Mouse (Mus musculus): ENCODE measurements around the gene 9230113P08Rik. TPM values are rescaled to one million over a fixed set of nuclear protein-coding genes. Genes with fewer than 3 reads are reported as not detected.

9230113P08Rik gene
- polyA plus RNA-seq (2012; rRNA removed): not detected in 2 replicates

DNA sequence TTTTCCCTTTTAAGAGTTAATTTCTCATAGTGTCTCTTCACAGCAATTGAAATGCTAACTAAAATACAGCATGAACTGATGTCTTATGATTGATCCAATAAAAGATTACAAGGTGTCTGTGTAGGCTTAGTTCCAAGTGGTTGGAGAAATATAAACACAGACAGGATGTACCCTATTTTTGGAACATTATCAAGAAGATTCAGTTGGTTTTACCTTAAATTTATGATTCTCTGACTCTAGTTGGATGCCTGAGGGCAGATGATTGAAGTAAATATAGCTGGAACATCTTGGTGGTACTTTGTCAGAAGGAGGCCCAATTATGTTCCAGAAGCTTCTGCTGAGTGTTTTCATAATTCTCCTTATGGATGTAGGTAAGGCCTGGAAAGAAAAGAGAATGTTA is at the start of gene 9230113P08Rik:
Gene 9230113P08Rik (plus strand): TSS at position 301 of the 400 bp plus-strand sequence.

Other genes starting within 250 kb of the 9230113P08Rik start
- not detected in 2 replicates for gene Pate1, start 221.0 kb upstream of the 9230113P08Rik start, polyA plus RNA-seq (2012; rRNA removed)
- not detected in 2 replicates for gene Gm17677, start 167.4 kb upstream of the 9230113P08Rik start, polyA plus RNA-seq (2012; rRNA removed)
- gene Gm17727, start 130.3 kb upstream of the 9230113P08Rik start, polyA plus RNA-seq (2012; rRNA removed): not detected in 2 replicates
- not detected in 2 replicates for gene Gm27235, start 118.3 kb upstream of the 9230113P08Rik start, polyA plus RNA-seq (2012; rRNA removed)
- not detected in 2 replicates for gene D730048I06Rik, start 118.3 kb upstream of the 9230113P08Rik start, polyA plus RNA-seq (2012; rRNA removed)
- gene 9230110F15Rik, start 64.3 kb upstream of the 9230113P08Rik start, polyA plus RNA-seq (2012; rRNA removed): not detected in 2 replicates
- gene Gm5916, start 220.4 kb downstream of the 9230113P08Rik start, polyA plus RNA-seq (2012; rRNA removed): not detected in 2 replicates